Mouse (Mus musculus) mouse trophoblast stem cell (cell line): ENCODE results near the gene Myoz1.

Experiments used
- in situ Hi-C, 2 experiments: fragments of 300-500 bp; cut with MseI, MboI; formaldehyde crosslinking; loops; 2 replicates in 1 of 2; 3 replicates in 1 of 2; pipeline ENCODE4 v1.15.1; 2025

Myoz1 gene

GRCm38 (mm10) chr14:20672990-20673389 lies 16.6 kb upstream of the Myoz1 start:
- in situ Hi-C loops, result no loop called here

DNA sequence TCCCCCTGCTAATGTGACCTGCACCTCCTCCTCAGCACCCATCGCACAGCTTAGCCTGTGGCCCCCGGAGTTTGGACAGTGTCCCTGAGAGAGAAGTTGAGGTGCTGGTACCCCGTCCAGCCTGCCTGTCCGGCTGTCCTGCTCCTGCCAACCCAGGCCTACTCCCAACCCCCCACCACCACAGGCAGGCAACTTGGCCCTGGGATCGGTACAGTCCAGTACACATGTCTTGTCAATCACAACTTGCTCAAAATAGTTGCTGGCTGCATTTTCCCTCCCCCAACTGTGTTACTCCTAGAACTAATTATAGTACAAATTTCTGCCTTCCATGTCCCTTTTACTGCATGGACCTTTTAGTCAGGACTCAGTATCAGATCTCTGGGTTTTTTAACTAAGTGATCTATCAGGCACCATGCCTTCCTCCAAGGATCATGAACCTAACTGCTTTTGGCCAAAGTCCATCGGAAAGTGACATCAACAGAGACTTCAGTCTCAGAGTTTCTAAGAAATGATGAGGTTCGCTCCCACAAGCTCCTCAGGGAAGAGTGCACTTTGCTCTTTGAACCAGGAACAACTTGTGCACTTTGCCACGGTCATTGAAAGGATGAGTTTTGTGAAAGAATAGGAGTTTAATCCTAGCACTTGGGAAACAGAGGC lies 11.9 kb upstream of the Myoz1 start, which contains the start of gene Synpo2l:
Gene Synpo2l (minus strand): TSS at position 201 of the 657 bp plus-strand sequence.
- in situ Hi-C loops, result no loop called here

DNA sequence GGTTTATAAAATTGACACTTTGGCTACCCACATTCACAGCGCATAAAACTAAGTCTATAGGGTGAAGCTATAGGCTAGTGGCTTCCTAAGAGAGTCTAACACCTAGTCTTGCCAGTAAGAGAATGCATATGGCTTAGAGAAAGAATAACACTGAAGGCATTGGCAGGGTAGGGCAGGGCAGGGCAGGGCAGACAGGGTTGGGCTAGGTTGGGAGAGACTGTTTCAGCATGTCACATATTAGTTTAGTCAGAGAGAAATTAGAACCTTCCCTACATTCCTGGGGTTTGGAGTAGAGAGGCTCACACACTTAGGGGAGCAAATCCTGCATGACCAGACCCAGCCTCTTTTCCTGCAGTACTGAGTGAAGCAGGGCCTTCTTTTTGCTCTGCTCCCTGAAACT lies 11.1 kb upstream of the Myoz1 start:
- in situ Hi-C loops, result no loop called here

DNA sequence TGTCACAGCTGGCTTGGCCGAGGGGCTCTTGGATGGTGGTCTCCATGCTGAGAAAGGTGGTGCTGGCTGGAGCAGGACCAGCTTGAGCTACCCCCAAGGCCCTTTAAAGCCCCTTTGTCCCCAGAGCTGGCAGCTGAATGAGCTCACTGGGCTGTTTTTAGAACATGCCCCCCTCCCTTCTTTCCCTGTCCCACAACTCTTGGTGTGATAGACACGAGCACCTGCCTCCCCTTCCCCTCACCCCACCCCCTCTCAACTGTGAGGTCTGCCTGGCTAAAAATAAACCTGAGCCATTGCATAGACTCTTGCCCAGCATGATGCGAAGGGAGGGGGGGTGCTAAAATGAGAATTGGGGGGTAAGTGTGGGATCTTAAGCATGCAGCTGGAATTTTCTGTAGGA lies 8.1 kb upstream of the Myoz1 start:
- in situ Hi-C loops, result no loop called here

- in situ Hi-C loops, result no loop called here
These were observed 7.3 kb upstream of the Myoz1 start for GRCm38 (mm10) chr14:20663601-20664000.

GRCm38 (mm10) chr14:20662740-20663139 lies 6.4 kb upstream of the Myoz1 start:
- in situ Hi-C loops, result no loop called here

DNA sequence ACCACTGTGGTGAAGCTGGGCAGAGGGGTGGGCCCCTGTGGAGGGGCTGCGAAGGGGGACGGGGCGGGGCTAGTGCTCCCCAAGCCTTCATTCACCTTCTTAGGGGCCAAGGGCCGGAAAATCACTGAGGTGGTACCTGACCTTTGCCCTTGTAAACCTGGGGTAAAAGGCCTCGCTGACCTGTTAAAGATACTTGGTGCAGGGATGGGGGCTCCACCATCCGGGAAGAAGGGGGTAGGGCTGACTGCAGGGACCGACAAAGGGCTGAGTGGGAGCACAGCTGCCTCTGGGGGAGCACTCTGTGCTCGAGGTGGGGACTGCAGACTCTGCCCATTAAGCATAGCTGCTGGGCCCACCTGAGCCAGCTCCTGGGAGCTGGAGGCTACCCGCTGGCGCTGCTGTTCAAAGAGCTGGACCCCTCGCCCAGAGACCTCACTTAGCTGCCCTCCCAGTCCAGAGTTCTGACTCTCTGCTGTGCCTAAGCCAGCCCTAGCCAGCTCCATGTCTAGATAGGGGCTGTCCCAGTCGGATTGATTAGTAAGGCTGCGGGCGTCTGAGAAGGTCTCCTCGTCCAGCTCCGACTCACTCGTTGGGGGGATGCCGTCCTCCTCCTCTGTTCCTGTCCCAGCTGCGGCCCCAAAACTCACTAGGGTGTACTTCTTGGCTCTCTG lies 5.5 kb upstream of the Myoz1 start:
- in situ Hi-C loops, result no loop called here

GRCm38 (mm10) chr14:20660827-20661660 lies 4.7 kb upstream of the Myoz1 start:
- in situ Hi-C loops, result no loop called here

- in situ Hi-C loops, result loop anchor here (5.0 to 10.0 kb wide), 2 partner anchors 82 to 85 kb away; no protein-coding TSS in a partner anchor
These were observed 3.3 kb upstream of the Myoz1 start for GRCm38 (mm10) chr14:20659687-20660086.

DNA sequence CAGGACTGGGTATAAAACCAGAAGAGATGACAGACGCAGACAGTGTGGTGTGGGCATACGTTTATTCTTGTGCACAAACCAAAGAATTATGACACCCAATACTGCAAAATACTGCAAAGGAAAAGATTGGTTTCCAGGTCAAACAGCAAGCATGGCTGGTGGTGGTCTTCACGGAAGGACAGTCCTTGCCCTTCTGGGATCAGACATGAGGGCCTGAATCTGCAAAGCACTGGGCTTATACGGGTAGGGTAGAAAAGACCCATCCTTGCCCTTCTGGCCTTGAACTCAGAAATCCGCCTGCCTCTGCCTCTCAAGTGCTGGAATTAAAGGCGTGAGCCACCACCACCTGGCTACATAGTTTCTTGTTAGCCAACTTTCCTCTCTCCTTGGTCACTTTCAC lies 2.6 kb upstream of the Myoz1 start:
- in situ Hi-C loops, result loop anchor here (5.0 to 10.0 kb wide), 2 partner anchors 82 to 84 kb away; no protein-coding TSS in a partner anchor

- in situ Hi-C loops, result loop anchor here (5.0 to 10.0 kb wide), 2 partner anchors 81 to 84 kb away; no protein-coding TSS in a partner anchor
These were observed 2.0 kb upstream of the Myoz1 start for GRCm38 (mm10) chr14:20658326-20658725.

DNA sequence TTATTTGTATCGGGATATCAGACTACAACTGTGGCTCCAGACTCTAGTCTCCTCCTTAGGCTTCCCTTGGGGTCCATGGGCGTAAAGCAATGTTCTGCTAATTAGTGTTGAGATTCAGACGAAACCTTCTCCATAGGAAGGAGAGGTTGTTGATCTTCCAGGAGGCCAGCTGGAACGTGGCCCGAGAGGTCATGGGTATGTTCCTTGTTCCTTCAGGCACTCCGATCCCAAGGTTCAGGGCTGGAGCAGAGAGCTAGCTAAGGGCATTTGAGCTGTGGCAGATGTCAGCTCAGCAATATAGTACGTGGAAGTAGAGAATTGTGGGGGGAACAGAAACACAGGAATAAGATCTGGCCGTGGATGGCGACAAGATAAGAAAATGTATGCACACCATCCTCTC lies 609 bp downstream of the Myoz1 start:
- in situ Hi-C loops, result loop anchor here (5.0 to 10.0 kb wide), 2 partner anchors 78 to 81 kb away; no protein-coding TSS in a partner anchor

DNA sequence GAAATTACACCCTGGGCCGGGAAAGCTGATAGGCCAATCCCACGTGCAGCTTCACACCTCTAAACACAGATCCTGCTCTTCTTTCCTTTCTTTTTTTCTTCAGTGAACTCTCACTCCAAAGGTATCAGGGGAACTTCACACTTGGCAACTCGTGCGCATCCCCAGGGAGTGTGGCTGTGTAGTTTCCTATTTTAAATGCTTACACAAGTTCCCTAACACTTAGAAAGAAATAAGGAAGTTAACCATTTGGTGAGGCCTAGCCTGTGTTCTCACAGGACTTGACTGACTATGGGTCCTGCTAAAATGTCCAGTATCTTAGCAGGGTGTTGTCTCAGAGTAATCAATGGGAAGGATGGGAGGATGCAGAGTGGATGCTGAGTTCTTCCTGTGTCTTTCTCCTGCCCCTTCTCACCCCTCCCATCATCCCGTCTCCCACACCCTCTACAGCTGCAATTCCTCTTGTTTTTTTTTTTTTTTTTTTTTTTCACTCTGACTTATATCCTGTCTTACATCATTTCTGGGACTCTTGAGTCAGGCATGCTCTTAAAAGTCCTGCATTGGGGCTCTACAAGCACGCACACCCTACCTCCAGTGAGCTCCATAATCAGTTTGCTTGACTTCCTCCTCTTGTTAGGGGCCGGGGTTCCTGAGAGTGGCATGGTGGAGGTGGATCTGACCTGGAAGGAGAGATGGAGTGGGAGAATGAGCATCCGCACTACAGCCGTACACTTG lies 1.5 kb downstream of the Myoz1 start:
- in situ Hi-C loops, result loop anchor here (5.0 to 10.0 kb wide), 2 partner anchors 78 to 80 kb away; no protein-coding TSS in a partner anchor

DNA sequence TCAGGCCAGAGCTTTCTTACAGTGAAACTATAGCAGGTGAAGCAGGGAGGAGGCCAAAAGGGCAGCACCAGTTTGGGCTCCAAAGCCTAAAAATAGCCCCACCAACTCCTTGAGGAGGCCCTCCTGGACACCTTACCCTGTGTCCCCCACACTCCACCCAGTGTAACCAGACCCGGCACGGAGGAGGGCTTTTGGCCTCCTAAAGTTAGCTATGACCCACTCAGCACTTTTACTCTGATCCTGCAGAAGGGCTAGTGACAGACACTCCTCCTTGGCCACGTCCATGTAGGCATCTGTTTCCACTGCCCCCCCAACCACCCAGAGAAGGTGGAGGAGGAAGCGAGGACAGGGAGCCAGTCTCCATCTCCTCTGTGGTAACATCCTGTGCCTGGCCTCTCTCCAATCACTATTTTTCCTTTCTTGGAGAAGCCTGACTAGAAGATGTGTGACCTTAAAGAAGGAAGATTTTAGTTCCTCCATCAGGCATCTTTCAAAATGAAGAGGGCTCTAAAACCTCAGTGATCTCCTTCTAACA lies 4.6 kb downstream of the Myoz1 start:
- in situ Hi-C loops, result loop anchor here in 1 of 2 experiments (10.0 kb wide), 1 partner anchor 77 kb away; no protein-coding TSS in a partner anchor

- in situ Hi-C loops, result loop anchor here in 1 of 2 experiments (10.0 kb wide), 1 partner anchor 76 kb away; no protein-coding TSS in a partner anchor
These were observed 5.3 kb downstream of the Myoz1 start for GRCm38 (mm10) chr14:20651000-20651399.

- in situ Hi-C loops, result no loop called here
These were observed 10.0 kb downstream of the Myoz1 start for GRCm38 (mm10) chr14:20646381-20646780.

- in situ Hi-C loops, result no loop called here
These were observed 10.8 kb downstream of the Myoz1 start for GRCm38 (mm10) chr14:20645547-20645946.

- in situ Hi-C loops, result no loop called here
These were observed 14.9 kb downstream of the Myoz1 start for GRCm38 (mm10) chr14:20641438-20641875.

GRCm38 (mm10) chr14:20640644-20641437 lies 15.5 kb downstream of the Myoz1 start, which contains the start of gene Usp54:
Gene Usp54, minus strand, starts transcription at chr14:20641063.
- in situ Hi-C loops, result no loop called here
